Mouse (Mus musculus) neutrophil, adult 59 days (primary cell): ENCODE measurements around the gene Anp32b. TPM values are rescaled to one million over a fixed set of nuclear protein-coding genes. Genes with fewer than 3 reads are reported as not detected.

Experiments
- total RNA-seq, 2 experiments: library from RNA; stranded (reverse); gene quantifications; 1 replicate in 1 of 2; 2 replicates in 1 of 2; pipeline ENCODE4 v1.2.4; 2023

Anp32b gene
- 100 to 1,000 TPM; 179 to 210 TPM for total RNA-seq

DNA sequence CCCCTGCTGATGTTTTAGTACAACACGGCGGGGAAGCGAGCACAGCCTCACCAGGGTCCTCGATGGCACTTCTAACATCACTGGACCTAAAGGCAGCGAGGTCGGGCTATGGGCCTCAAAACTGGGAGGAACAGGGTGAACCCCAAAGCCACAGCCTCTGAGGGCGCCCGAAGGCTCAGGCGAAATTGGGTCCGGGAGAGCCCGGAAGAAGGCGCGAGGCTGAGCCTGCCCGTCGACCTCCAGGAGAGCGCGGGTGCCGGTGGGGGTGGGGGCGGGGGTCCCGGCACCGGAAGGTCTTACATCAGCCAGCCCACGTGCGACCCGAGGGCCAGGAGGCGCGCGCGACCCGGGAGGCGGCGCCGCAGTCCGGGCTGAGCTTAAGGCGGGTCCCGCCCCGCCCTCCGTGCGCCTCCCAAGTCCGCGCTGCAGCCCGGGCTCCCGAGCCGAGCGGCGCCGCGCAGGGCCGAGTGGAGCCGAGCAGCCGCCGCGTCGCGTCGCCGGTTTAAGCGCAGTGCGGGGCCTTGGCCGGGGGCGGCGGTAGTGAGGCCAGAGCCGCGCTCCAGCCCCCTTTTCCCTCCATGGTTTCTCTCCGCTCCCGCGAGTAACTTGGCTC lies at the start of gene Anp32b:
Gene Anp32b, plus strand, starts transcription at position 384 of the 613 bp plus-strand sequence.

GRCm38 (mm10) chr4:46413406-46413805 lies 37.3 kb upstream of the Anp32b start, which contains the start of gene Hemgn:
Hemgn (minus strand) TSS chr4:46413506.

GRCm38 (mm10) chr4:46489028-46489925 lies 38.6 kb downstream of the Anp32b start, which contains the start of gene Nans:
Nans (plus strand) TSS chr4:46489248.

Other genes starting within 250 kb of the Anp32b start
- not detected for gene Foxe1, start 107.3 kb upstream of the Anp32b start, total RNA-seq
- gene Trmo, start 61.5 kb upstream of the Anp32b start, total RNA-seq, result 1 to 10 TPM; 3.8 to 5.4 TPM
- gene Hemgn, start 37.4 kb upstream of the Anp32b start, total RNA-seq, result 10 to 100 TPM in 1 of 2 experiments, 1 to 10 TPM in 1; 7.3 to 24.3 TPM
- gene Nans, start 38.3 kb downstream of the Anp32b start, total RNA-seq, result 10 to 100 TPM; 35.6 to 56.5 TPM
- 10 to 100 TPM; 22.0 to 25.5 TPM for gene Trim14, start 85.2 kb downstream of the Anp32b start, total RNA-seq
- 10 to 100 TPM; 40.1 to 43.0 TPM for gene Coro2a, start 151.3 kb downstream of the Anp32b start, total RNA-seq
- 10 to 100 TPM; 53.6 to 53.7 TPM for gene Tbc1d2, start 199.3 kb downstream of the Anp32b start, total RNA-seq